Mouse (Mus musculus) thymus, postnatal 25 days (tissue): ENCODE measurements around the gene Yipf4.

Experiments
- DNase-seq: peaks from one replicate; pipeline ENCODE4 v3.0.0; 2022

Gene Yipf4

DNA sequence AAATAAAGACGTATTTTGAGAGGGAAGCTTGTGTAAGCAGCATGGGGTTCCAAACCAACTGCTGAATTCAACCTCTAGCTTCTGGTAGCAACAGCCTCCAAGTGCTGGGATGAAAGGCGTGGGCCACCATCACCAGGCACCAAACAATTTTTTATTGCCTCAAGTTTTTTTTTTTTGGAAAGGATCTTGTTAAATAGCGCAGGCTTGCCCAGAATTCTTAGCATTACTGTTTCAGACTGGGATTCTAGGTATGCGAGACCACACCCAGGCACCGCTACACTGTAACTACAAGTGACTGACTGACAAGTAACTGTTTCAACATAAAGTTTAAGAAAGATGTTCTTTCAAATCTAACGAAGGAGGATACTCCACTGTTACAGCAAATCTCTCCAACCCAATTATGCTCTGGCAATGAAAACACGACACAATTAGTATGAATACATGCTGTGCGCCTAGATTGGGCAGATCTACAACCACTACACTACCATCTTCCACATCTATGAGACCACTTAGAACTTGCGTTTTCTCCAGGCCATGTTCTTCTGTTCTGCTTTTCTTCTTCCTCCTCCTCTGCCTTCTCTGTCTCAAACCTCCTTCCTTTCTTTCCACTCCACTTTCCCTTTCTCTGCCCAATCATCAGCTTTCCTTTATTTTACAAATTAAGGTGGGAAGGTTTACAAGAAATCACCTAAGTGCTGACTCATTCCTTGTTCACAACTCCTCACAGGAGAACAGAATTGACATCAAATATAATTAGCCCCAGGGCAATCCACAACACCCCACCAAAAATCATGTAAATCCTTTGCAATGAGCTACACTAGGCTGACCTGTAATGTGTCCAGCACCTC, 37.7 kb downstream of the Yipf4 start:
- peak; percentile 8 for DNase-seq

DNA sequence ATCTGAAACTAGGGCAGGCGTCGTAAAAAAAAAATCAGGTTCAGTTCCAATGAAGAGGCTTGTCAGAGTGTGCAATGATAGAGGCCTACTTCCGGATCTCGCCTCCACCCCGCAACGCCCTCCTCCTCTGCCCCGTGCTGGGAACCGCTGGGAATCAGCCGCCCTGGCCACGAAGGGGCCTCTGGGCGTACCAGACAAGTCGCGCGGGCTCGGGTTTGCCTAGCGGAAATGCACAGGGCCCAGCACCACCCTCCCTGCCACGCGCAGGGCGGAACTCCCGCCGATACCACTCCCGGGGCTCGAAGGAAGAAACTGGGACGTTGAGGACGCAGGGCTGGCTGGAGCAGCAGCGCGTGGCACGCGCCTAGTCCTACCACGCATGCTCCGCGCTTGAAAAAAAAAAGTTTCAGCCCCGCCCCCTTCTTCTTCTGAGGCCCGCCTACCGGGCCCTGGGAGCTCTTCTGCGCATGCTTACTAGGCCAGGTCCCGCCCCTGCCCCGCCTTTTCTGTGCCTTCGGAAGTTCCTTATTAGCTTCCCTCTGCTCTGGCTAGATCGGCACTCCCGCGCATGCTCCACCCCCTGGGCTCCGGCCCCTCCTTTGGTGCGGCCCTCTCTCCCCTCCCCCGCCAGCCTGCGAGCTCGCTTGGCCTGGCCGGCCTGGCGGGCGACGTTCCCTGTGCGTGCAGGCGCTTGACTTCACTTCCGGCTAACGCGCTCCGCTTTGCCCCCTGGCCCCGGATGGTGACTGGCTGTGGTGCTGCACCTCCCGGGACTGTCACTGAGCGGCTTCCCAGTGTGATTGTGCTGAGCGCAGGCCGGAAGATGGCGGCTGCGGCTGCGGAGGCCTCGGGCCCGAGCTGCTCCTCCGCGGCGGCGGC, 38.7 kb downstream of the Yipf4 start, which contains the start of gene Birc6:
Gene Birc6, plus strand, starts transcription at position 567 of the 879 bp plus-strand sequence.
- DNase-seq, result peak; percentile 100

DNA sequence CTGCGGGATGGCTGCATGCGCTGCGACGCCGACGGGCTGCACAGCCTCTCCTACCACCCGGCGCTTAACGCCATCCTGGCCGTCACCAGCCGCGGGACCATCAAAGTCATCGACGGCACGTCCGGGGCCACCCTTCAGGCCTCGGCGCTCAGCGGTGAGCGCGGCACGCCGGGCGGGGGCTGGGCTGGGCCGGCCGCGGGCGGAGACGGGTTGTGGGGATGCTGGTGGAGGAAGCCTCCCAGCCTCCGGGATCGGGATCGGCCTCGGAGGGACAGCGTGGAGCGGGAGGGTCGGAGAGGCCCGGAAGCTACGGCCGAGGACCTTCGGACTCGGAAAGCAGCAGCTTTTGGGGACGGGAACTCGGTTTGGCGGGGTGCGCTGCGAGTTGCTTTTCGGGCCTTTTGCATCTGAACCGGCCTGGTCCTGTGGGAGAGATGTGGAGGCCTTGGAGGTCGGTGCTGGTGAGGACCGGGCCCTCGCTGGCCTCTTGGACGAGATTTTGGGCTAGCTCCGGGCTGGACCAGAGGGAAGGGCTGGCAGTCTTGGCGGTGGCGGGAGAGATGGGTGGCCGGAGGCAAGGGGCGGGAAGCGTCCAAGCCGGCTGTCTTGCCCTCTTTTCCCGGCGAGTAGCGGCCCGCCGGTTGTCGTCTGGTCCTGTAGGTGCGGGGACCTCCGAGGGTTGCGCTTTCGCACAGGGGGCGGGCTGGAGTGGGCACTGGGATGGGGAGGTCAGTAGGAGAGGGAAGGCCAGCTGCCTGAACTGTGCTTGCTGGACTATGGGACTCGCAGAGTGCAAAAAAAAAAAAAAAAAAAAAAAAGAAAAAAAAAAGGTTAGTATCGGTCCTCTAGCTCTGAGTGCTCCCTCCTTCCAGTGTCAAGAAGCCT, 39.6 kb downstream of the Yipf4 start:
- DNase-seq, result no peak

DNA sequence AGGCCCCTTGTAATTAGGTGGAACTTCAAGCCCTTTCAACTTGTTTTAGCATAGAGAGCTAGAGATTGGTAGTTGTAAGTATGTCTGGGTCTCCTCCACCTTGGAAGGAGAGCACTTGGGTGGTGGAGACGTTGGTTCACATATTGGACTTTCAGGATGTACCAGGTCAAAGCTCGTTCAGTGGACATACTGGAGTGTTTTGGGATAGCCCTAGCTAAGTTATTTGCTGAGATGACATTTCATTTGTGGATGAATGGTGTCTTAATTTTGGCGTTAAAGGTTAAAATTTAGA, 40.2 kb downstream of the Yipf4 start:
- DNase-seq, result no peak

DNA sequence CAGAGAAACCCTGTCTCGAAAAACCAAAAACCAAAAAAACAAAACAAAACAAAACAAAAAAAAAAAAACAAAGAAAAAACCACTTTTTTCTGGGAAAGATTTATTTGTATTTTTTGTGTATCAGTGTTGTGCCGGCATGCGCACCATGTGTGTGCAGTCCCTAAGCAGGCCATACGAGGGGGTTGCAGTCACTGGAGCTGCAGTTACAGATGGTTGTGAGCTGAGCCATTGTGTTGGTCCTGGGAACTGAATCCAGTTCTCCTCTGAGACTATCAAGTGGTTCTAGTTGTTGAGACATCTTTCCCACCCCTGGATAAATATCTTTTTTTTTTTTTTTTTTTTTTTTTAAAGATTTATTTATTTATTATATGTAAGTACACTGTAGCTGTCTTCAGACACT, 45.7 kb downstream of the Yipf4 start:
- no peak for DNase-seq

DNA sequence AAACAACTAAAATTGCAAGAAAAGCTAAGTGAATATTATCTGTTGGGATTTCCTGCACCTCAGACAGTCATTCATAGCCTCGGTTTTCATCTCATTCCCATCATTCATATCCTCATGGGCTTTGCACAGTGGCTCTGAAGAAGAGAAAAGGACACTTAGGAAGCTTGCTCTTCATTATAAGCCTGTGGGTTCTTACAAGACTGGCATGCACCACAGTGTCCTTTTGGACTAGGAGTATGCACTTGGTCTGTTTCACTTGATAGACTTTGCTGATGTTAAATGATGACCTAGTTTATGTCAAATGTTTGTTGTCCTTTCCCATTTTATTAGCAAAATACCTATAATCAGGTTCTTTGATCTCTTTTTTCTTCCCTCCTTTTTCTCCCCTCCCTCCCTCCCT, 48.2 kb downstream of the Yipf4 start:
- DNase-seq, result no peak

DNA sequence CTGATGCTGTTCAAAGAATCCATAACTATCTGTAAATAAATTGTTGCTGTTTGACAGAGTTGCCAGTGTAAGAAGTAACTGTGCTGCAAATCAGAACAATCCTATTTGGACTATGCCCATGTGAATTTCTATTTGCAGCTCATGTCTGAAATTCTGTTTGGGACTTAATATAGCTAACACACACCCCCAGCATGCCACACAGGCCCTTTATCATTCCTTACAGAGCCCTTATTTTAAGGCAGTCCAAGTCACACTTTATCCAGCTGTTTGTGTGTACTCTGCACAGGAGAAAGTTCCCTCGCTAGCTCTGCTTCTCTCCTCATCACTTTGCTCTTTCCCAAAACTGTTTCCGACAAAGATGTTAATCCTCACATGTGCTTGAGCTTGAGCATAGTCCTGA, 54.3 kb downstream of the Yipf4 start:
- no peak for DNase-seq
